Mouse (Mus musculus) cortical plate, adult 2 months (tissue): ENCODE measurements around the gene 1700047I17Rik2. TPM values are rescaled to one million over a fixed set of nuclear protein-coding genes. Genes with fewer than 3 reads are reported as not detected.

Experiments
- polyA plus RNA-seq: library from polyadenylated mRNA; depleted of rRNA; stranded (reverse); fragments of >200 nt; gene quantifications from 2 replicates; pipeline ENCODE4 v1.2.3, GENCODE M21; 2012; rRNA removed

Gene 1700047I17Rik2
- polyA plus RNA-seq, 1 experiment, result not detected

Other genes with a start within 250 kb of the 1700047I17Rik2 start
- gene Gm20403, start 213.1 kb upstream of the 1700047I17Rik2 start, polyA plus RNA-seq, result not detected in 2 replicates
- 1.8 and 2.3 TPM in 2 replicates for gene Baz1a, start 185.2 kb upstream of the 1700047I17Rik2 start, polyA plus RNA-seq
- gene 2700097O09Rik, start 119.5 kb upstream of the 1700047I17Rik2 start, polyA plus RNA-seq, result 15.9 and 17.1 TPM in 2 replicates
- gene Srp54a, start 119.3 kb upstream of the 1700047I17Rik2 start, polyA plus RNA-seq, result 71.6 and 76.5 TPM in 2 replicates
- 25.6 and 27.4 TPM in 2 replicates for gene Fam177a, start 75.1 kb upstream of the 1700047I17Rik2 start, polyA plus RNA-seq
- 29.0 and 29.9 TPM in 2 replicates for gene Srp54b, start 44.5 kb upstream of the 1700047I17Rik2 start, polyA plus RNA-seq
- 64.5 and 66.5 TPM in 2 replicates for gene Srp54c, start 30.6 kb downstream of the 1700047I17Rik2 start, polyA plus RNA-seq
- gene 1110008L16Rik, start 100.0 kb downstream of the 1700047I17Rik2 start, polyA plus RNA-seq, result 7.0 and 7.8 TPM in 2 replicates
- 10.5 and 10.9 TPM in 2 replicates for gene Ppp2r3c, start 103.4 kb downstream of the 1700047I17Rik2 start, polyA plus RNA-seq
- 127 and 129 TPM in 2 replicates for gene Psma6, start 184.6 kb downstream of the 1700047I17Rik2 start, polyA plus RNA-seq